Mouse (Mus musculus): ENCODE results near the gene Zfp668. TPM values are rescaled to one million over a fixed set of nuclear protein-coding genes. Genes with fewer than 3 reads are reported as not detected.
A peak's percentile ranks its signal among the peaks of the same experiment; 100 is the strongest.

Zfp668 gene
- polyA plus RNA-seq, 1 experiment from 2014 or later = 39.9 TPM

GRCm38 (mm10) chr7:127823236-127824171, 53.1 kb downstream of the Zfp668 start:
- peak overlapping the region; percentile 93 for H3K27ac ChIP-seq
- DNase-seq (ENCODE audit: extremely low spot score, low spot score) = no peak
- H3K9me3 ChIP-seq = no peaks in the 10 kb centered on the region
- H3K4me1 ChIP-seq = peaks cover 44% of the 10 kb centered on the region
- H3K4me3 ChIP-seq = peak overlapping the region; percentile 87
- H3K36me3 ChIP-seq (replicated peaks) = no peaks in the 10 kb centered on the region
- WGBS = 68% methylated on average over 11 of the region's 11 CpGs
- H3K27me3 ChIP-seq (ENCODE audit: poor library complexity, severe bottlenecking) = no peaks in the 10 kb centered on the region

GRCm38 (mm10) chr7:127822494-127822893, 54.1 kb downstream of the Zfp668 start:
- DNase-seq (ENCODE audit: extremely low spot score, low spot score) = no peak

GRCm38 (mm10) chr7:127820836-127821509, 55.7 kb downstream of the Zfp668 start:
- peaks cover 6% of the 10 kb centered on the region; the same call in 1 of the 2 replicates for H3K36me3 ChIP-seq (replicated peaks)
- no peak for DNase-seq (ENCODE audit: extremely low spot score, low spot score)
- H3K27ac ChIP-seq = 0 out of 2 replicates have a peak overlapping the region, but pooled peaks have one; percentile 4
- 76% methylated on average over 13 of the region's 13 CpGs for WGBS
- no peaks in the 10 kb centered on the region for H3K27me3 ChIP-seq (ENCODE audit: poor library complexity, severe bottlenecking)
- no peaks in the 10 kb centered on the region for H3K9me3 ChIP-seq
- peaks cover 49% of the 10 kb centered on the region for H3K4me1 ChIP-seq
- no peak overlapping the region for H3K4me3 ChIP-seq

More at GRCm38 (mm10) chr7:127822494-127822893, 54.1 kb downstream of the Zfp668 start:
- Histone ChIP-seq H3K27me3 (ENCODE audit: poor library complexity, severe bottlenecking) (no peaks in the 10 kb centered on the region), H3K4me1 (peaks cover 44% of the 10 kb centered on the region), H3K9me3 (no peaks in the 10 kb centered on the region), H3K4me3 (no peak overlapping the region), H3K36me3 (replicated peaks) (peaks cover 5% of the 10 kb centered on the region; the same call in 1 of the 2 replicates), H3K27ac (no peak overlapping the region)
- WGBS = 92% methylated on average over 3 of the region's 3 CpGs

- peaks cover 26% of the 10 kb centered on the region for H3K4me1 ChIP-seq
- 92% methylated on average over 5 of the region's 5 CpGs for WGBS
- H3K4me3 ChIP-seq = no peak overlapping the region
Observed at GRCm38 (mm10) chr7:127817776-127818175, 58.9 kb downstream of the Zfp668 start.

GRCm38 (mm10) chr7:127817053-127817452, 59.6 kb downstream of the Zfp668 start:
- no peaks in the 10 kb centered on the region for H3K9me3 ChIP-seq
- H3K27ac ChIP-seq = no peak overlapping the region
- no peak overlapping the region for H3K4me3 ChIP-seq
- H3K4me1 ChIP-seq = peaks cover 22% of the 10 kb centered on the region
- no peak for DNase-seq (ENCODE audit: extremely low spot score, low spot score)
- peaks cover 35% of the 10 kb centered on the region for H3K36me3 ChIP-seq (replicated peaks)
- H3K27me3 ChIP-seq (ENCODE audit: poor library complexity, severe bottlenecking) = no peaks in the 10 kb centered on the region
- 88% methylated on average over 7 of the region's 7 CpGs for WGBS

More at GRCm38 (mm10) chr7:127817776-127818175, 58.9 kb downstream of the Zfp668 start:
- Histone ChIP-seq H3K27me3 (ENCODE audit: poor library complexity, severe bottlenecking) (no peaks in the 10 kb centered on the region), H3K9me3 (no peaks in the 10 kb centered on the region), H3K27ac (no peak overlapping the region), H3K36me3 (replicated peaks) (peaks cover 30% of the 10 kb centered on the region)
- no peak for DNase-seq (ENCODE audit: extremely low spot score, low spot score)

GRCm38 (mm10) chr7:127815954-127816821, 60.4 kb downstream of the Zfp668 start:
- H3K9me3 ChIP-seq = no peaks in the 10 kb centered on the region
- H3K4me1 ChIP-seq = peaks cover 14% of the 10 kb centered on the region
- WGBS = 77% methylated on average over 15 of the region's 15 CpGs
- no peak overlapping the region for H3K4me3 ChIP-seq
- H3K27ac ChIP-seq = 0 out of 2 replicates have a peak overlapping the region, but pooled peaks have one; percentile 44
- H3K27me3 ChIP-seq (ENCODE audit: poor library complexity, severe bottlenecking) = no peaks in the 10 kb centered on the region
- H3K36me3 ChIP-seq (replicated peaks) = peaks cover 42% of the 10 kb centered on the region
- no peak for DNase-seq (ENCODE audit: extremely low spot score, low spot score)

- 96% methylated on average over 15 of the region's 15 CpGs for WGBS
- H3K9me3 ChIP-seq = no peaks in the 10 kb centered on the region
- 0 out of 2 replicates have a peak, but pooled peaks cover 7% of the 10 kb centered on the region for H3K4me1 ChIP-seq
- H3K4me3 ChIP-seq = no peak overlapping the region
- H3K36me3 ChIP-seq (replicated peaks) = peaks cover 52% of the 10 kb centered on the region
- no peaks in the 10 kb centered on the region for H3K27me3 ChIP-seq (ENCODE audit: poor library complexity, severe bottlenecking)
- no peak overlapping the region for H3K27ac ChIP-seq
- DNase-seq (ENCODE audit: extremely low spot score, low spot score) = no peak
Observed at GRCm38 (mm10) chr7:127815116-127815665, 61.4 kb downstream of the Zfp668 start.

GRCm38 (mm10) chr7:127814241-127814921, 62.2 kb downstream of the Zfp668 start:
- H3K36me3 ChIP-seq (replicated peaks) = peaks cover 59% of the 10 kb centered on the region
- no peaks in the 10 kb centered on the region for H3K27me3 ChIP-seq (ENCODE audit: poor library complexity, severe bottlenecking)
- no peak overlapping the region for H3K4me3 ChIP-seq
- WGBS = 92% methylated on average over 19 of the region's 19 CpGs
- no peak overlapping the region for H3K27ac ChIP-seq
- H3K4me1 ChIP-seq = 0 out of 2 replicates have a peak, but pooled peaks cover 7% of the 10 kb centered on the region
- no peaks in the 10 kb centered on the region for H3K9me3 ChIP-seq
- DNase-seq (ENCODE audit: extremely low spot score, low spot score) = no peak

GRCm38 (mm10) chr7:127813821-127814220, 62.8 kb downstream of the Zfp668 start:
- Histone ChIP-seq H3K36me3 (replicated peaks) (peaks cover 59% of the 10 kb centered on the region), H3K9me3 (no peaks in the 10 kb centered on the region), H3K27ac (no peak overlapping the region), H3K27me3 (ENCODE audit: poor library complexity, severe bottlenecking) (no peaks in the 10 kb centered on the region), H3K4me3 (no peak overlapping the region), H3K4me1 (0 out of 2 replicates have a peak, but pooled peaks cover 7% of the 10 kb centered on the region)
- 95% methylated on average over 4 of the region's 4 CpGs for WGBS
- DNase-seq (ENCODE audit: extremely low spot score, low spot score) = no peak
